Mouse (Mus musculus) naive thymus-derived CD4-positive, alpha-beta T cell, adult 2 months (primary cell): ENCODE measurements around the gene Ccdc78.
"Not testable (repeated sequence)": the region's sequence is repeated elsewhere in the genome, so short reads cannot be mapped to it uniquely, and the experiment has no call there.

Experiments
- DNase-seq: peaks from one replicate; pipeline ENCODE4 v3.0.0-alpha.2; 2011; ENCODE audit warnings: low read depth

Gene Ccdc78

GRCm38 (mm10) chr17:25783086-25783485 is 3.3 kb upstream of the Ccdc78 start:
- no peak for DNase-seq

GRCm38 (mm10) chr17:25783861-25784574 is 2.4 kb upstream of the Ccdc78 start:
- no peak for DNase-seq

GRCm38 (mm10) chr17:25785281-25785745 is 1.1 kb upstream of the Ccdc78 start, which contains the start of gene Haghl:
Gene Haghl (minus strand): TSS chr17:25785673.
- DNase-seq: peak; percentile 99

GRCm38 (mm10) chr17:25786781-25787504 is 563 bp downstream of the Ccdc78 start:
- DNase-seq: no peak

GRCm38 (mm10) chr17:25791320-25791842 is 5.0 kb downstream of the Ccdc78 start:
- no peak for DNase-seq

GRCm38 (mm10) chr17:25791843-25792527 is 5.6 kb downstream of the Ccdc78 start:
- DNase-seq: peak; percentile 92

- DNase-seq: peak; percentile 89
Measured at GRCm38 (mm10) chr17:25792615-25793014, 6.2 kb downstream of the Ccdc78 start, which contains the start of gene Fam173a. Gene Fam173a (minus strand): TSS chr17:25792901.

- no peak for DNase-seq
Measured at GRCm38 (mm10) chr17:25794197-25794596, 7.8 kb downstream of the Ccdc78 start.

GRCm38 (mm10) chr17:25794998-25795397 is 8.6 kb downstream of the Ccdc78 start:
- no peak for DNase-seq

- no peak for DNase-seq
Measured at GRCm38 (mm10) chr17:25795609-25796092, 9.3 kb downstream of the Ccdc78 start, which contains the start of gene AC134908.4. Gene AC134908.4 (minus strand): TSS chr17:25795659.

- DNase-seq: no peak
Measured at GRCm38 (mm10) chr17:25796211-25796771, 9.9 kb downstream of the Ccdc78 start.

- peak; percentile 82 for DNase-seq
Measured at GRCm38 (mm10) chr17:25796951-25797369, 10.6 kb downstream of the Ccdc78 start, which contains the start of gene Metrn. Gene Metrn (minus strand): TSS chr17:25797136.

- peak; percentile 89 for DNase-seq
Measured at GRCm38 (mm10) chr17:25801029-25801428, 14.6 kb downstream of the Ccdc78 start.

GRCm38 (mm10) chr17:25802825-25803517 is 16.6 kb downstream of the Ccdc78 start:
- DNase-seq: no peak

GRCm38 (mm10) chr17:25806507-25806906 is 20.1 kb downstream of the Ccdc78 start:
- no peak for DNase-seq

GRCm38 (mm10) chr17:25807452-25807851 is 21.1 kb downstream of the Ccdc78 start:
- not testable (repeated sequence) for DNase-seq

- DNase-seq: no peak
Measured at GRCm38 (mm10) chr17:25808028-25808427, 21.6 kb downstream of the Ccdc78 start.

GRCm38 (mm10) chr17:25808789-25809605 is 22.6 kb downstream of the Ccdc78 start, which contains the start of gene Fbxl16:
Gene Fbxl16 (plus strand): TSS chr17:25809085.
- DNase-seq: no peak

GRCm38 (mm10) chr17:25809606-25810340 is 23.4 kb downstream of the Ccdc78 start:
- no peak for DNase-seq
